Mouse (Mus musculus) cerebellum, adult 2 months (tissue): ENCODE results near the gene Ascc2.

Experiments
- CTCF ChIP-seq: fragments of 200-500 bp; IDR thresholded peaks from 2 replicates; pipeline ENCODE4 v1.5.1; 2011; ENCODE audit warnings: low read depth, mild to moderate bottlenecking, control low read depth, low read length, moderate library complexity, borderline replicate concordance; ENCODE audit not compliant: insufficient read depth
- POLR2A ChIP-seq: fragments of 200-500 bp; IDR thresholded peaks from 2 replicates; pipeline ENCODE4 v1.6.1; 2011; ENCODE audit warnings: low read length, control low read depth, borderline replicate concordance; ENCODE audit not compliant: insufficient read depth

DNA sequence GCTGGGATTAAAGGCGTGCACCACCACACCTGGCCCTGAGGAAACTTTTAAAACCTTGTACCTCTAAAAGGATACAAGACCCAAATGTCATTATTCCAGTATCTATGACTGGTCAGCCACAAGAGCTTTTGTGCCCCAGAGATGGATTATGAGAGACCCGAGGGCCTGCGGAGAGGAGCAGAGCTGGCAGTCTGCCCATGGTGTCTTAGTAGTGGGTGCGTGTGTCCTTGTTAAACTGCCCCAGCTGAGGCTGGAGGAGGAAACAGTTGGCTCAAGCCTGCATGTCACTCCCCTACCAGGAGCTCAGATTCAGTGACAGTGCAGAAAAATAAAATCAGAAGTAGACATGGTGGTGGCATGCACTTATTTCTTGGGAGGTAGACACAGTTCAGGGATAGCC lies 47.5 kb downstream of the Ascc2 start:
- no peak for TF ChIP-seq POLR2A
- TF ChIP-seq CTCF = no peak
